Mouse (Mus musculus) limb, embryonic 13.5 days (tissue): ENCODE data around the gene Emc9. TPM values are rescaled to one million over a fixed set of nuclear protein-coding genes. Genes with fewer than 3 reads are reported as not detected.

Experiments used
- ATAC-seq: fragments of 200-750 bp; cut with Nextera tagmentation; 2 replicates; pipeline ENCODE4 v1.8.0; 2017; ENCODE audit warnings: low read depth, moderate number of reproducible peaks, moderate TSS enrichment; ENCODE audit not compliant: low FRiP score
- H3K27ac ChIP-seq: fragments of 300-500 bp; sonication (generic); 2 replicates; pipeline ENCODE4 v1.5.1; 2015; ENCODE audit warnings: inconsistent platforms, mild to moderate bottlenecking, moderate library complexity
- H3K27me3 ChIP-seq: fragments of 300-500 bp; sonication (generic); 2 replicates; pipeline ENCODE4 v1.6.1; 2015; ENCODE audit warnings: mild to moderate bottlenecking, inconsistent platforms
- H3K36me3 ChIP-seq: fragments of 300-500 bp; sonication (generic); 2 replicates; pipeline ENCODE4 v1.6.1; 2015; ENCODE audit warnings: inconsistent platforms, mild to moderate bottlenecking, moderate library complexity
- H3K4me1 ChIP-seq: fragments of 300-500 bp; sonication (generic); 2 replicates; pipeline ENCODE4 v1.6.1; 2015; ENCODE audit warnings: inconsistent platforms
- H3K4me2 ChIP-seq: fragments of 300-500 bp; sonication (generic); replicated peaks from 2 replicates; pipeline ENCODE4 v1.6.1; 2015; ENCODE audit warnings: inconsistent platforms, mild to moderate bottlenecking, moderate library complexity
- H3K4me3 ChIP-seq: fragments of 300-500 bp; sonication (generic); 2 replicates; pipeline ENCODE4 v1.5.1; 2015; ENCODE audit warnings: moderate library complexity, mild to moderate bottlenecking, inconsistent platforms
- H3K9ac ChIP-seq: fragments of 300-500 bp; sonication (generic); 2 replicates; pipeline ENCODE4 v1.6.1; 2015; ENCODE audit warnings: mild to moderate bottlenecking, inconsistent platforms
- H3K9me3 ChIP-seq: fragments of 300-500 bp; sonication (generic); 2 replicates; pipeline ENCODE4 v1.6.1; 2016; ENCODE audit warnings: inconsistent platforms
- WGBS: fragments of 180-500 bp; shearing (Covaris S2); methylation state at CpG from one replicate; pipeline ENCODE4 v1.1.7; 2015; 5-methylcytosine and 5-hydroxymethylcytosine counted together
- polyA plus RNA-seq: library from polyadenylated mRNA; unstranded; fragments of >200 nt; fragmentation: Nextera tagmentation; extraction: Ambion mirVana; gene quantifications from 2 replicates; pipeline ENCODE4 v1.2.1, GENCODE M21; 2015

Gene Emc9
- polyA plus RNA-seq, 1 experiment from 2014 or later, result 4.9 TPM

DNA sequence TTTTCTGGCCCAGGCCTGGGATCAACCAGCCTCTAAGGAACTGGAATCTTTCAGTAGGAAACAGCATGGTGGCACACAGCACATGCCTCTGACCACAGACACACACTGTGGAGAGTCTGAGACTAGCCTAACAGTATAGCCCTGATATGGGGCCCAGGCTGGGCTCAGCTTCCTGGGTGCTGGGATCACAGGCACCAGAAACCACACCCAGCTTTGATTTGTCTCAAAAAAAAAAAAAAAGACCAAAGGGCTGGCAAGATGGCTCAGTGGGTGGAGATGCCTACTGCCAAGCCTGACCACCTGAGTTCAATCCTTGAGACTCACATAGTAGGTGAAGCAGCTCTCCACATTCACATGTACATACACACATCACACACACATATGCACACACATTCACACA, 30.5 kb downstream of the Emc9 start:
- H3K27ac ChIP-seq, result no peak overlapping the region
- ATAC-seq, result no peak
- H3K27me3 ChIP-seq, result no peaks in the 10 kb centered on the region
- no peak overlapping the region for H3K4me3 ChIP-seq
- no peak overlapping the region for H3K4me2 ChIP-seq
- H3K9ac ChIP-seq, result no peak overlapping the region
- no peaks in the 10 kb centered on the region for H3K9me3 ChIP-seq
- H3K4me1 ChIP-seq, result 0 out of 2 replicates have a peak, but pooled peaks cover 5% of the 10 kb centered on the region
- peaks cover 2% of the 10 kb centered on the region for H3K36me3 ChIP-seq

DNA sequence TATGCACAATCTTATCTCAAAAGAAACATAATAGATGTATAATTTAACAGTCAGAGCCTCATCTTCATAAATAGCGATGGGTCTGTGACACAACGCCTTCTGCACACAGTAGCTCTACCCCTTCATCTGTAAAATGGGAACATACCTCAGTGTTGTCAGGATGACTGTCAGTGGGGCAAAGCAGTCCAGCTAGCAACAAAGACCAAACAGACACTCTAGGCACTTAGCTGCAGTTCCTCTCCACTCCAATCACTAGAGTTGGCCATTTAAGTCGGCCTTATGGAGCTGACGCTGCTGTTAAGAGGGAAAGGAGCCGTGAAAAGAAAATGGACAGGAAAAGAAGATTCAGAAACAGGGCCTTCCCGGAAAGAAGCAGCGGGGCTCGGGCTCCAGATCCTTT, 33.3 kb downstream of the Emc9 start:
- no peaks in the 10 kb centered on the region for H3K9me3 ChIP-seq
- H3K4me2 ChIP-seq, result no peak overlapping the region
- no peak overlapping the region for H3K27ac ChIP-seq
- no peak overlapping the region for H3K4me3 ChIP-seq
- 0 out of 2 replicates have a peak, but pooled peaks cover under 1% of the 10 kb centered on the region for H3K4me1 ChIP-seq
- WGBS, result 95% methylated on average over 8 of the region's 8 CpGs
- peaks cover 28% of the 10 kb centered on the region for H3K36me3 ChIP-seq
- H3K27me3 ChIP-seq, result no peaks in the 10 kb centered on the region
- H3K9ac ChIP-seq, result no peak overlapping the region
- ATAC-seq, result no peak

DNA sequence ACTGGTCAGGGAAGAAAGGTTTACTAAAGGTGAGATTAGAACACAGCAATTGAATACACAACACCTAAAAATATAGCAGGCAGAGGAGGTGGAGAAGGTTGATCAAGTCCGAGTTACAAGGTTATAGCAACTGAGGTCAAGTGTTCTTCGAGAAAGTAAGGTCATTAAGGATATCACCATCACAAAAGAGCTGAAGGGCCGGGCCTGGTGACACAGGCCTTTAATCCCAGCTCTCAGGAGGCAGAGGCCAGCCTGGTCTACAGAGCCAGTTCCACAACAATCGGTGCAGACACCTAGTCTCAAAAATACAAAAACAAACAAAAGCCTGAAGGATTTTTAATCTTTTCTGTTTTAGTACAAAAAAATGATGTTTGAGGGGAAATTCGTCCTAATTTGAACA, 33.8 kb downstream of the Emc9 start:
- Histone ChIP-seq H3K27ac (no peak overlapping the region), H3K9me3 (no peaks in the 10 kb centered on the region), H3K36me3 (peaks cover 30% of the 10 kb centered on the region), H3K4me2 (no peak overlapping the region), H3K4me1 (no peaks in the 10 kb centered on the region), H3K9ac (no peak overlapping the region), H3K27me3 (no peaks in the 10 kb centered on the region), H3K4me3 (no peak overlapping the region)
- 72% methylated on average over 5 of the region's 5 CpGs for WGBS
- ATAC-seq, result no peak

DNA sequence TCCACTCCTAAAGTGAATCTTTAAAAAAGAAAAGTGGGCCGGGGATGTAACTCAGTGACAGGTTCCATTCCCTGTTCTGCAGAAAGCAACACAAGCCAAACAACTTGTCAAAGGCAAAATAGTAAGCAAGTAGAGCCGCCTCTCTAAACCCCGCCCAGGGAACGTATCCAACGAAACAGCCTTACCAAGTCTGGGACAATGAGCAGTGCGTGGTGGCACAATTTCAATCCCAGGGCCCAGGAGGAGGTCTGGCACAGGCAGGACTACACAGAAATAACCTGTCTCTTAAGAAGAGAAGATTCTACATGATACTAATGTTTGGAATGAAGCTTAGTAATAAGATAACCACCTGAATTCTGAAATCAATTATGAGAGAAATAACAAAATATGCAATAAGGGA, 34.9 kb downstream of the Emc9 start:
- Histone ChIP-seq H3K9me3 (no peaks in the 10 kb centered on the region), H3K4me1 (no peaks in the 10 kb centered on the region), H3K36me3 (peaks cover 42% of the 10 kb centered on the region), H3K4me3 (no peak overlapping the region), H3K9ac (no peak overlapping the region), H3K27ac (no peak overlapping the region), H3K4me2 (no peak overlapping the region), H3K27me3 (no peaks in the 10 kb centered on the region)
- no peak for ATAC-seq
- WGBS, result 88% methylated on average over 6 of the region's 6 CpGs

DNA sequence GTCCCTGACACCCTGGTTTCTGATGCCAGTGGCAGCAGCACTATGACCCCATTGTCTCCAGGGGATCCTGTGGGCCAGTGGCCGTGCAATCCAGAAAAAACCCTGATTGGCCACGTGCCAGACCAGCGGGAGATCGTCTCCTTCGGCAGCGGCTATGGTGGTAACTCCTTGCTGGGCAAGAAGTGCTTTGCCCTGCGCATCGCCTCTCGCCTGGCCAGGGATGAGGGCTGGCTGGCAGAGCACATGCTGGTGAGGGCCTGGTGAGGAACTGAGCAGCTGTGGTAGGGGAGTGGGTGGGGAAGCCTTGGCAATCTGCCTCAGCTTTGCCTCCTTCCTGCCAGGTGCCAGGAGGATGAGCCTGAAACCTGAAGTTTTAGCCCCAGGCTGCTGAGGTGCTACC, 40.8 kb downstream of the Emc9 start:
- peaks cover 17% of the 10 kb centered on the region for H3K4me1 ChIP-seq
- H3K36me3 ChIP-seq, result peaks cover 62% of the 10 kb centered on the region
- no peaks in the 10 kb centered on the region for H3K27me3 ChIP-seq
- no peak for ATAC-seq
- no peak overlapping the region for H3K4me3 ChIP-seq
- no peak overlapping the region for H3K9ac ChIP-seq
- H3K9me3 ChIP-seq, result no peaks in the 10 kb centered on the region
- 85% methylated on average over 9 of the region's 9 CpGs for WGBS
- no peak overlapping the region for H3K27ac ChIP-seq
- no peak overlapping the region for H3K4me2 ChIP-seq

DNA sequence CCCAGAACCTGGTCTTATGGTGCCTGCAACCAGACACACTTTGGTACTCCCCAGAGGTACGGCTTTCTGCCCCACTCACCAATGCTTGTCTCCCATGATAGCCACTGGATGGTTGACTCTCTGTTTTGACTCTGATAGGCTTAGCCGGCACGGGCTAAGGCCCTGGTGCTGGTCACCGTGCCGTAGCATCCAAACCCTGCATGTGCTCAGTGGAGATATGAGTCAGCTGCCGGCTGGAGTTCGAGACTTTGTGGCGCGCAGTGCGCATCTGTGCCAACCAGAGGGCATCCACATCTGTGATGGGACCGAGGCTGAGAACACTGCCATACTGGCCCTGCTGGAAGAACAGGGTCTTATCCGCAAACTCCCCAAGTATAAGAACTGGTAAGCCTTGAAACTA, 42.8 kb downstream of the Emc9 start:
- H3K27ac ChIP-seq, result no peak overlapping the region
- no peak for ATAC-seq

DNA sequence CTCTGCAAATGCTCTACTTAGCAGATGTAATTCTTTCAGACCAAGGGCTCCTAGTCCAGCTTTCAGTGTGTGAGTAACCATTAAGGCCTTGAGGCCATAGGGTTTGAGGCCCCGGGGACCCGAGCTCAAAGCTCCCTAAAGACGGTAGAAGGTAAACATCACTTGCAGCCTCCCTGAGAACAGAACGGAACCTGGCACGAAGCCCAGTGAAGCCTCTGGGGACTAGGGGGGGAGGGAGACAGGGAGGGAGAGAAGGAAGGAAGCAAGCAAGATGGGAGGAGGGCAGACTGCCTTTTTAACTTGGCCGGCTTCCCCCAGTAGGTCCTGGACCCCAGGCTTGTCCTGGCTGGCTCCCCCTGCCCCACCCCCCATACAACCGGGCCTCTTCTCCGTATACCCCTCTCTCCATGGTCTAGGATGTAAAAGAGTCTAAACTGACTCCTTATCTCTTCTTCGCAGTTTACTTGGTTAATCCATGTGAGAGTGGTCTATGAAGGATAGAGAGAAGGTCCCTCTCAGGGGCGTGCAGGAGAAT, 44.2 kb downstream of the Emc9 start:
- Histone ChIP-seq H3K9ac (peak overlapping the region; percentile 82), H3K4me3 (peak overlapping the region; percentile 67), H3K4me2 (peak overlapping the region; percentile 83), H3K27ac (peak overlapping the region; percentile 87), H3K36me3 (peaks cover 32% of the 10 kb centered on the region), H3K9me3 (no peaks in the 10 kb centered on the region), H3K4me1 (peaks cover 17% of the 10 kb centered on the region), H3K27me3 (no peaks in the 10 kb centered on the region)
- 4% methylated on average over 10 of the region's 10 CpGs for WGBS
- ATAC-seq, result peak; percentile 17; the same call in 1 of the 2 replicates

More for the DNA sequence above, 42.8 kb downstream of the Emc9 start:
- H3K4me3 ChIP-seq, result no peak overlapping the region
- 95% methylated on average over 12 of the region's 12 CpGs for whole genome bisulfite sequencing
- H3K36me3 ChIP-seq, result peaks cover 41% of the 10 kb centered on the region
- peaks cover 17% of the 10 kb centered on the region for H3K4me1 ChIP-seq
- H3K27me3 ChIP-seq, result no peaks in the 10 kb centered on the region
- no peak overlapping the region for H3K9ac ChIP-seq
- H3K9me3 ChIP-seq, result no peaks in the 10 kb centered on the region
- no peak overlapping the region for H3K4me2 ChIP-seq

DNA sequence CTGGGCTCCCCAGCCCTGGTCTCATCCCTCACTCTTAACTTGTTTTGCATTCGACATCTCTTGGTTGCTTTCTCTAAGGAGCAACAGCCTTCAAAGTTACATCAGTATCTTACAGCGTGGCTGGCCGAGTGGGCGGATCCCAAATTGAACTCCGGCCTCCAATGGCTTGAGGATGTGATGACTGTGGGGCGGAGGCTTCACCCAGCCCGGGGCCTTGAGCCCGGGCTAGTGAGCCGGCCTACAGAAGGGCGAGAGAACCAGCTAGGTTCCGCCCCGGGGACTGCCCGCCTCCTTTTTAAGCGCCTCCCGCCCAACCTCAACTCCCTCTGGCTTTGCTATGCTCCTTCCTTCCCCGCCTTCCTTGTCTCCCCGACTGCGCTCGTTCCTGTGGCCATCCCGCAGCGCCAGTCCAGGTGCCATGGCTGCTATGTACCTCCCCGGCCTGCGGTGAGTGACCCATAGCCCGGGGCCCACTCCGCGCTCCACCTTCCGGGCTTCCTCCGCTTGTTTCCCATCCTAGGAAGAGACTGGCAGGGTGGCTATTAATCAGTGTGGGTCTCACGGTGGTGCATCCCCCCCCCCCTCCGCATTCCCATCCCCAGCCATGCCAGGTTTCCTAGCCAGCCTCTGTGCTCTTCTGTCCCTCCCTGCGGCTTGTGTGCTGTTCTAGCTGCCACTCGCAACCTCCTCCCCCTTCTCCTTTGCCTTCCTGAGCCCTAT, 44.9 kb downstream of the Emc9 start, which contains the start of gene Pck2:
TSS of gene Pck2 (plus strand) at position 200 of the 720 bp plus-strand sequence.
- H3K27ac ChIP-seq, result peak within 1 kb of the TSS; percentile 87
- peak within 1 kb of the TSS; percentile 83 for H3K4me2 ChIP-seq
- peak; percentile 94 for ATAC-seq
- H3K9me3 ChIP-seq, result no peaks in the 10 kb centered on the region
- peaks cover 25% of the 10 kb centered on the region for H3K36me3 ChIP-seq
- H3K4me1 ChIP-seq, result peaks cover 17% of the 10 kb centered on the region
- H3K9ac ChIP-seq, result peak within 1 kb of the TSS; percentile 82
- WGBS, result under 1% methylated on average over 32 of the region's 32 CpGs
- H3K27me3 ChIP-seq, result no peaks in the 10 kb centered on the region
- peak within 1 kb of the TSS; percentile 67 for H3K4me3 ChIP-seq

DNA sequence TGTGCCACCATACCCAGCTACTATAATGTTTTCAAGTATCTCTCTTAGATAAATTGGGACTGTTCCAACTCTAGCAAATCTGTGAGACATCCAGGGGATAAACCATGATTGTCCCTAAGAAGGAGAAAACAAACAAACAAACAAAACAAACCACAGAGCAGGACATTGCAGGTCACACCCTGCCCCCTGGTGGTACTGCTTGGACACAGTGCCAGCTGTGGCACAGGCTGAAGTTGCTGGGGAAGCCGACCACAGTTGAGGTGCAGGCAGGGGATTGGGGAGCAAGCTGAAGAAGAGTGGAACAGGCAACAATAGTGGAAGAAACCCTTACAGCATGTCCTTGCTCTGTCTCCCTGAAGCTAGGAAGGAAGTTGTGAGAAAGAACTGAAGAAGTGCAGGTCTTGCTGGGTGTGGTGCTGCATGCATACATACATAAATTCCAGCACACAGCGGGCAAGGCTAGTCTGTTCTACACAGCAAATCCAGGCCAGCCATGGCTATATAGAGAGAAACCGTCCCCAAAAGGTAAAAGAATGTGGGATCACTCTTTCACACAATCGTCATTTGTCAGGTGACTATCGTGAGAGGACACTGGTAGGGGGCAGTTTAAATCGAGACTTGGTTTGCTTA, 48.9 kb downstream of the Emc9 start:
- H3K4me3 ChIP-seq, result no peak overlapping the region
- H3K4me1 ChIP-seq, result peaks cover 11% of the 10 kb centered on the region
- no peak overlapping the region for H3K4me2 ChIP-seq
- no peaks in the 10 kb centered on the region for H3K36me3 ChIP-seq
- 53% methylated on average over 6 of the region's 6 CpGs for WGBS
- no peak for ATAC-seq
- H3K9me3 ChIP-seq, result no peaks in the 10 kb centered on the region
- H3K27me3 ChIP-seq, result no peaks in the 10 kb centered on the region
- H3K27ac ChIP-seq, result no peak overlapping the region
- H3K9ac ChIP-seq, result no peak overlapping the region

Other genes starting within 250 kb of the Emc9 start
- gene Dhrs4, start 106.5 kb downstream of the Emc9 start, polyA plus RNA-seq, result 87.4 and 89.1 TPM in 2 replicates
- gene Carmil3, start 94.7 kb downstream of the Emc9 start, polyA plus RNA-seq, result 2.7 and 3.3 TPM in 2 replicates
- 0.32 and 0.78 TPM in 2 replicates for gene Cpne6, start 74.9 kb downstream of the Emc9 start, polyA plus RNA-seq
- not detected in 2 replicates for gene Nrl, start 60.3 kb downstream of the Emc9 start, polyA plus RNA-seq
- 36.9 and 38.0 TPM in 2 replicates for gene Pck2, start 45.0 kb downstream of the Emc9 start, polyA plus RNA-seq
- gene Dcaf11, start 25.3 kb downstream of the Emc9 start, polyA plus RNA-seq, result 55.9 and 58.7 TPM in 2 replicates
- gene A730061H03Rik, start 24.9 kb downstream of the Emc9 start, polyA plus RNA-seq, result 0.74 TPM in 1 of 2 replicates, not detected in the other
- 22.5 and 25.5 TPM in 2 replicates for gene Fitm1, start 9.7 kb downstream of the Emc9 start, polyA plus RNA-seq
- gene Psme1, start 7.2 kb downstream of the Emc9 start, polyA plus RNA-seq, result 145 and 150 TPM in 2 replicates
- gene Psme2, start 5.8 kb upstream of the Emc9 start, polyA plus RNA-seq, result 251 and 280 TPM in 2 replicates
- gene Rnf31, start 6.4 kb upstream of the Emc9 start, polyA plus RNA-seq, result 22.5 and 23.2 TPM in 2 replicates
- gene Irf9, start 18.3 kb upstream of the Emc9 start, polyA plus RNA-seq, result 11.2 and 11.4 TPM in 2 replicates
- gene Rec8, start 32.7 kb upstream of the Emc9 start, polyA plus RNA-seq, result 6.1 and 7.0 TPM in 2 replicates
- gene Ipo4, start 50.7 kb upstream of the Emc9 start, polyA plus RNA-seq, result 107 and 113 TPM in 2 replicates
- 1.3 and 1.9 TPM in 2 replicates for gene Gm49378, start 52.6 kb upstream of the Emc9 start, polyA plus RNA-seq
- gene Tm9sf1, start 58.5 kb upstream of the Emc9 start, polyA plus RNA-seq, result 108 and 113 TPM in 2 replicates
- gene Tssk4, start 64.9 kb upstream of the Emc9 start, polyA plus RNA-seq, result 0.91 and 1.0 TPM in 2 replicates
- gene Mdp1, start 75.2 kb upstream of the Emc9 start, polyA plus RNA-seq, result 68.7 and 69.5 TPM in 2 replicates
- gene Gmpr2, start 86.6 kb upstream of the Emc9 start, polyA plus RNA-seq, result 70.2 and 72.7 TPM in 2 replicates
- 606 and 624 TPM in 2 replicates for gene Nedd8, start 86.8 kb upstream of the Emc9 start, polyA plus RNA-seq
- gene Tinf2, start 96.5 kb upstream of the Emc9 start, polyA plus RNA-seq, result 43.4 and 44.0 TPM in 2 replicates
- 5.0 and 5.7 TPM in 2 replicates for gene Tgm1, start 128.6 kb upstream of the Emc9 start, polyA plus RNA-seq
- 24.8 and 26.2 TPM in 2 replicates for gene Rabggta, start 137.0 kb upstream of the Emc9 start, polyA plus RNA-seq
- 78.1 and 89.9 TPM in 2 replicates for gene Dhrs1, start 160.4 kb upstream of the Emc9 start, polyA plus RNA-seq
- 41.8 and 42.8 TPM in 2 replicates for gene Nop9, start 160.4 kb upstream of the Emc9 start, polyA plus RNA-seq
- 0.45 and 0.72 TPM in 2 replicates for gene Cideb, start 173.2 kb upstream of the Emc9 start, polyA plus RNA-seq
- 0.36 and 0.64 TPM in 2 replicates for gene Ltb4r2, start 176.1 kb upstream of the Emc9 start, polyA plus RNA-seq
- 0.45 and 0.51 TPM in 2 replicates for gene Ltb4r1, start 180.7 kb upstream of the Emc9 start, polyA plus RNA-seq
- 20.9 and 25.6 TPM in 2 replicates for gene Adcy4, start 198.8 kb upstream of the Emc9 start, polyA plus RNA-seq
- gene Ripk3, start 203.6 kb upstream of the Emc9 start, polyA plus RNA-seq, result 31.0 and 37.1 TPM in 2 replicates
- 124 and 128 TPM in 2 replicates for gene Nfatc4, start 237.8 kb upstream of the Emc9 start, polyA plus RNA-seq